Mouse (Mus musculus): ENCODE results near the gene 2900026A02Rik. TPM values are rescaled to one million over a fixed set of nuclear protein-coding genes. Genes with fewer than 3 reads are reported as not detected.
A peak's percentile ranks its signal among the peaks of the same experiment; 100 is the strongest.

2900026A02Rik gene
- total RNA-seq, 2 experiments from 2014 or later = 6.8 to 9.9 TPM

GRCm38 (mm10) chr5:113180755-113181154, 40.3 kb downstream of the 2900026A02Rik start:
- no peak for ATAC-seq (replicated peaks; ENCODE audit: low FRiP score, low TSS enrichment, poor library complexity, severe bottlenecking)

GRCm38 (mm10) chr5:113179843-113180682, 41.0 kb downstream of the 2900026A02Rik start:
- peak; percentile 84 for ATAC-seq (replicated peaks; ENCODE audit: low FRiP score, low TSS enrichment, poor library complexity, severe bottlenecking)

GRCm38 (mm10) chr5:113179451-113179842, 41.6 kb downstream of the 2900026A02Rik start:
- ATAC-seq (replicated peaks; ENCODE audit: low FRiP score, low TSS enrichment, poor library complexity, severe bottlenecking) = no peak

GRCm38 (mm10) chr5:113175976-113176375, 45.1 kb downstream of the 2900026A02Rik start:
- no peak for ATAC-seq (replicated peaks; ENCODE audit: low FRiP score, low TSS enrichment, poor library complexity, severe bottlenecking)

GRCm38 (mm10) chr5:113174916-113175692, 45.9 kb downstream of the 2900026A02Rik start:
- peak; percentile 50 for ATAC-seq (replicated peaks; ENCODE audit: low FRiP score, low TSS enrichment, poor library complexity, severe bottlenecking)

GRCm38 (mm10) chr5:113173318-113173717, 47.7 kb downstream of the 2900026A02Rik start:
- ATAC-seq (replicated peaks; ENCODE audit: low FRiP score, low TSS enrichment, poor library complexity, severe bottlenecking) = peak; percentile 80

GRCm38 (mm10) chr5:113171968-113172578, 49.0 kb downstream of the 2900026A02Rik start:
- ATAC-seq (replicated peaks; ENCODE audit: low FRiP score, low TSS enrichment, poor library complexity, severe bottlenecking) = no peak

- ATAC-seq (replicated peaks; ENCODE audit: low FRiP score, low TSS enrichment, poor library complexity, severe bottlenecking) = 0 out of 2 replicates have a peak, but pooled peaks have one; percentile 16
Measured at GRCm38 (mm10) chr5:113170064-113170754, 50.8 kb downstream of the 2900026A02Rik start.

- ATAC-seq (replicated peaks; ENCODE audit: low FRiP score, low TSS enrichment, poor library complexity, severe bottlenecking) = no peak
Measured at GRCm38 (mm10) chr5:113167733-113168132, 53.3 kb downstream of the 2900026A02Rik start.

- ATAC-seq (replicated peaks; ENCODE audit: low FRiP score, low TSS enrichment, poor library complexity, severe bottlenecking) = 0 out of 2 replicates have a peak, but pooled peaks have one; percentile 20
Measured at GRCm38 (mm10) chr5:113165481-113165880, 55.6 kb downstream of the 2900026A02Rik start.

- peak; percentile 83 for ATAC-seq (replicated peaks; ENCODE audit: low FRiP score, low TSS enrichment, poor library complexity, severe bottlenecking)
Measured at GRCm38 (mm10) chr5:113164873-113165441, 56.1 kb downstream of the 2900026A02Rik start.

- ATAC-seq (replicated peaks; ENCODE audit: low FRiP score, low TSS enrichment, poor library complexity, severe bottlenecking) = peak; percentile 64
Measured at GRCm38 (mm10) chr5:113164448-113164847, 56.6 kb downstream of the 2900026A02Rik start.

- peak; percentile 27 for ATAC-seq (replicated peaks; ENCODE audit: low FRiP score, low TSS enrichment, poor library complexity, severe bottlenecking)
Measured at GRCm38 (mm10) chr5:113163116-113163515, 57.9 kb downstream of the 2900026A02Rik start.

- no peak for ATAC-seq (replicated peaks; ENCODE audit: low FRiP score, low TSS enrichment, poor library complexity, severe bottlenecking)
Measured at GRCm38 (mm10) chr5:113162699-113163098, 58.3 kb downstream of the 2900026A02Rik start.

- ATAC-seq (replicated peaks; ENCODE audit: low FRiP score, low TSS enrichment, poor library complexity, severe bottlenecking) = no peak
Measured at GRCm38 (mm10) chr5:113161576-113161975, 59.5 kb downstream of the 2900026A02Rik start.

- no peak for ATAC-seq (replicated peaks; ENCODE audit: low FRiP score, low TSS enrichment, poor library complexity, severe bottlenecking)
Measured at GRCm38 (mm10) chr5:113160320-113160719, 60.7 kb downstream of the 2900026A02Rik start.

GRCm38 (mm10) chr5:113158759-113159355, 62.2 kb downstream of the 2900026A02Rik start:
- no peak for ATAC-seq (replicated peaks; ENCODE audit: low FRiP score, low TSS enrichment, poor library complexity, severe bottlenecking)

- ATAC-seq (replicated peaks; ENCODE audit: low FRiP score, low TSS enrichment, poor library complexity, severe bottlenecking) = no peak
Measured at GRCm38 (mm10) chr5:113157588-113157987, 63.4 kb downstream of the 2900026A02Rik start.

- no peak for ATAC-seq (replicated peaks; ENCODE audit: low FRiP score, low TSS enrichment, poor library complexity, severe bottlenecking)
Measured at GRCm38 (mm10) chr5:113157006-113157405, 64.0 kb downstream of the 2900026A02Rik start.

All from megakaryocyte-erythroid progenitor cell, adult 5-6 weeks (primary cell).